Mouse (Mus musculus): Measurements from ENCODE around the gene Chst7.

GRCm38 (mm10) chrX:20012211-20012610 lies 47.1 kb upstream of the Chst7 start:
- no peak for TF ChIP-seq CTCF (IDR thresholded peaks at IDR 0.05; ENCODE audit: control insufficient read depth, insufficient read depth, insufficient read length)
- no peak for TF ChIP-seq MAX (IDR thresholded peaks at IDR 0.05)
- no peak for TF ChIP-seq USF1 (IDR thresholded peaks at IDR 0.05; ENCODE audit: low read depth)
- no peak for TF ChIP-seq CEBPB (IDR thresholded peaks at IDR 0.05; ENCODE audit: low read depth)
- no peak for TF ChIP-seq MYOD1 (IDR thresholded peaks at IDR 0.05; ENCODE audit: control insufficient read depth, insufficient read length, low read depth)
- no peak for TF ChIP-seq FOSL1 (IDR thresholded peaks at IDR 0.05; ENCODE audit: insufficient read depth, low read length, poor library complexity, severe bottlenecking)
